Mouse (Mus musculus): ENCODE results near the gene Luc7l. TPM values are rescaled to one million over a fixed set of nuclear protein-coding genes. Genes with fewer than 3 reads are reported as not detected.

Luc7l gene
- total RNA-seq (2023), result 113 TPM

DNA sequence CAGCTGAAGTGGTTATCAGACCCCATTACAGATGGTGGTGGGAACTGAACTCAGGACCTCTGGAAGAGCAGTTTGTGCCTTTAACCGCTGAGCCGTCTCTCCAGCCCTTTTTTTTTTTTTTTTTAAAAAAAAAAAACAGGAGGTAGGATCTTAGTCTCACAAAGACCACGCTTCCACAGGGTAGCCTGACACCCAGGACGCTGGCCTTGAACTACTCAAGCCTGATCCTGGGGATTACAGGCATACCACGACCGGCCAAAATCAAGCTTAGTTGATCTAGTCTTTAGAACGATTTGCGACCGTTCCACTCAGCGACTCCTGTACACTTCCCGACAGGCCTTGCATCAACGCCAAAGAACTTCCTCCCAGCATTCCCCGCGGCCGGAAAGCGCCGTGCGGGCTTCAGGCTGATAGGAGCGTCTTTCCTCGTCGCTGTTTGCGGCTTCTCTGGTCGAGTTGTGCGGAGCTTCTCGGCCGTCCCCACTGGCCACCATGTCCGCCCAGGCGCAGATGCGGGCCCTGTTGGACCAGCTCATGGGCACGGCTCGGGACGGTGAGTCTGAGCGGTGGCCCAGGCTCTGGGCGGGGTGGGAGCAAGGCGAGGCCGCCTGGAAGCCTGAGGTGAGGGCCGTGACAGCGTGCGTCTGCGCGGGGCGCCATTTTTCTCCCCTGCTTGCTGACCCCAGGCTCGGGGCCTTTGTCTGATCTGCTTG lies at the start of gene Luc7l:
Luc7l (plus strand) TSS at position 358 of the 713 bp plus-strand sequence.

DNA sequence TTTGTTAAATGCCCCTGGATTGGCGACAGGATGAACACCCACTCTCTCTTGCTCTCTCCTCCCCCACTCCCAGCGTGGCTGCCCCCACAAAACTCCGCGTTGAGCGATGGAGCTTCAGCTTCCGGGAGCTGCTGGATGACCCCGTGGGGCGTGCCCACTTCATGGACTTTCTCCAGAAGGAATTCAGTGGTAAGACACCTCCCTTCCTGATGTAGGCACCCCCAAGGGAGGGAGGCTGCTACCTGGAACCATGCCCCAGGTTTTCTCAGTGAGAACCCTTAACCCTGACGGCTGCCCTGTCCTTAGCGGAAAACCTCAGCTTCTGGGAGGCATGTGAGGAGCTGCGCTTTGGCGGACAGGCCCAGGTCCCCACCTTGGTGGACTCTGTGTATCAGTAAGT lies 45.0 kb upstream of the Luc7l start, which contains the start of gene Arhgdig:
Arhgdig (minus strand) TSS at position 101 of the 400 bp plus-strand sequence.

DNA sequence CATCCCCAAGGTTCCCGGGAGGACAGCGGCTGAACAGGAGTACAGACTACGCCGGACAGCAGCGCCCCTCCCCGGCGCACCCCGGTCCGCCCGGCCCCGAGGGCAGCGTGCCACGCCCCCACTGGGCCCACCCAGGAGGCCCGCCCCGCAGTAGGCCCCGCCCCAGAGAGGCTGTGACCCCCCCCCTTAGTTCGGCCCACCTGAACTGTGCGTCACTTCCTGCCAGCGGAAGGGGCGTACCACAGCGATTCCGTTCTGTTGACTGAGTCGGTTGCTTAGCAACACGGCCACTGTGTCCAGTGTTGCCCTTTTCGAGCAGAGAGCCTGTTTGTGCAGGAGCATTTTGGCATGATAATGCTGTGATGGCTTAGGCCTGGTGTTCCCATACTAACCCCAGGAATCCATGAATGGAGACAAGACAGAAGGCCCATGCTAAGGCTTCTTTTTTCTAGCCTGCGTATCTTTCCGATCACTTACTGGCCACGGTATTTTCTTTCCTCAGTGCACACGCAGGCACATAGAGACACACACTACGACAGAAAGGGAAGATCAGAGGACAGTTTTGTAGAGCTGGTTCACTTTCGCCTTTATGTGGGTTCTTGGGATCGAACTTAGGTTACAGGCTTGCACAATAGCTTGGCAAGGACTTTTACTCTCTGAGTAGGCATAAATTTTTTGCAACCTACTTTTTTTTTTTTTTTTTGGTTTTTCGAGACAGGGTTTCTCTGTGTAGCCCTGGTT lies 8.4 kb upstream of the Luc7l start, which contains the start of gene Fam234a:
Fam234a (minus strand) TSS at position 142 of the 741 bp plus-strand sequence.

Other genes with a start within 250 kb of the Luc7l start
- gene Rab11fip3, start 183.3 kb upstream of the Luc7l start, total RNA-seq (2023), result 22.1 TPM
- 5.7 TPM for gene Decr2, start 162.6 kb upstream of the Luc7l start, total RNA-seq (2023)
- 5.0 TPM for gene Nme4, start 157.3 kb upstream of the Luc7l start, total RNA-seq (2023)
- 23.6 TPM for gene Tmem8, start 139.6 kb upstream of the Luc7l start, total RNA-seq (2023)
- gene Mrpl28, start 129.4 kb upstream of the Luc7l start, total RNA-seq (2023), result 41.8 TPM
- 115 TPM for gene Axin1, start 114.2 kb upstream of the Luc7l start, total RNA-seq (2023)
- gene Pdia2, start 53.8 kb upstream of the Luc7l start, total RNA-seq (2023), result not detected
- 28.9 TPM for gene Rgs11, start 49.9 kb upstream of the Luc7l start, total RNA-seq (2023)
- not detected for gene Arhgdig, start 45.1 kb upstream of the Luc7l start, total RNA-seq (2023)
- gene Fam234a, start 8.7 kb upstream of the Luc7l start, total RNA-seq (2023), result 34.4 TPM
- gene Neurl1b, start 161.9 kb downstream of the Luc7l start, total RNA-seq (2023), result 0.47 TPM

All from CD4-positive naive resting alpha-beta T cell, adult 57 days (primary cell).